Mouse (Mus musculus): Measurements from ENCODE around the gene Apol7a. TPM values are rescaled to one million over a fixed set of nuclear protein-coding genes. Genes with fewer than 3 reads are reported as not detected.

Apol7a gene
- total and polyA plus RNA-seq, 2 experiments, result 93.2 to 121 TPM

- Histone ChIP-seq H3K79me2 (ENCODE audit: control insufficient read depth, insufficient read depth, low read length) (no peaks in the 10 kb centered on the region), H3K27me3 (ENCODE audit: control insufficient read depth, insufficient read depth, low read length) (no peaks in the 10 kb centered on the region), H3K36me3 (ENCODE audit: control insufficient read depth, insufficient read depth, low read length) (no peaks in the 10 kb centered on the region), H3K9ac (ENCODE audit: low read depth, low read length) (no peak overlapping the region), H3K4me1 (ENCODE audit: control insufficient read depth, insufficient read depth, low read length) (peaks cover 12% of the 10 kb centered on the region), H3K27ac (replicated peaks; ENCODE audit: insufficient read depth, low read depth, low read length) (no peak overlapping the region), H3K4me3 (ENCODE audit: insufficient read depth, low read depth, low read length) (no peak overlapping the region)
- TF ChIP-seq CTCF (IDR thresholded peaks at IDR 0.05; ENCODE audit: low read depth, low read length) (no peak), POLR2A (IDR thresholded peaks at IDR 0.05; ENCODE audit: extremely low read depth, insufficient read depth, low read length) (no peak)
- no peak for DNase-seq (ENCODE audit: extremely low read depth, low read depth, low spot score)
- 73% methylated on average over 5 of the region's 5 CpGs for WGBS
Observed at GRCm38 (mm10) chr15:77362952-77363351, 36.0 kb downstream of the Apol7a start.

DNA sequence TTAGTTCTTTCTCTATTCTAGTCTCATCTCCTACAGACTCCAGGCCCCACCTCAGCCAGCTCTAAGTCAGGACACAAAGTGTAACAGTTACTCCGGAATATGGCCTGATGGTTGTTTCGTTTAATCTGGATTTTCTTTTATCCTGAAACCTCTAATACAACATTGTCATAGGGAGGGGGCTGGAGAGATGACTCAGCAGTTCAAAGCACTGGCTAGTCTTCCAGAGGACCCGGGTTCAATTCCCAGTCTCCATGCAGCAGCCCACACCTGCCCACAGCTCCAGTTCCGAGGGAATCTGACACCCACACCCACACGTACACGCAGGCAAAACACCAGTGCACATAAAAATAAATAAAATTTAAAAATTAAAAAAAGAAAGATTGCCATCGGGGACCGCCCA is 39.0 kb downstream of the Apol7a start:
- H3K4me1 ChIP-seq (ENCODE audit: control insufficient read depth, insufficient read depth, low read length), result no peaks in the 10 kb centered on the region
- H3K4me3 ChIP-seq (ENCODE audit: insufficient read depth, low read depth, low read length), result no peak overlapping the region
- H3K9ac ChIP-seq (ENCODE audit: low read depth, low read length), result no peak overlapping the region
- TF ChIP-seq POLR2A (IDR thresholded peaks at IDR 0.05; ENCODE audit: extremely low read depth, insufficient read depth, low read length) (no peak), CTCF (IDR thresholded peaks at IDR 0.05; ENCODE audit: low read depth, low read length) (no peak)
- DNase-seq (ENCODE audit: extremely low read depth, low read depth, low spot score), result no peak
- no peaks in the 10 kb centered on the region for H3K79me2 ChIP-seq (ENCODE audit: control insufficient read depth, insufficient read depth, low read length)
- 88% methylated on average over 8 of the region's 8 CpGs for WGBS
- H3K27ac ChIP-seq (replicated peaks; ENCODE audit: insufficient read depth, low read depth, low read length), result 0 out of 2 replicates have a peak overlapping the region, but pooled peaks have one; percentile 11
- H3K36me3 ChIP-seq (ENCODE audit: control insufficient read depth, insufficient read depth, low read length), result no peaks in the 10 kb centered on the region
- no peaks in the 10 kb centered on the region for H3K27me3 ChIP-seq (ENCODE audit: control insufficient read depth, insufficient read depth, low read length)

DNA sequence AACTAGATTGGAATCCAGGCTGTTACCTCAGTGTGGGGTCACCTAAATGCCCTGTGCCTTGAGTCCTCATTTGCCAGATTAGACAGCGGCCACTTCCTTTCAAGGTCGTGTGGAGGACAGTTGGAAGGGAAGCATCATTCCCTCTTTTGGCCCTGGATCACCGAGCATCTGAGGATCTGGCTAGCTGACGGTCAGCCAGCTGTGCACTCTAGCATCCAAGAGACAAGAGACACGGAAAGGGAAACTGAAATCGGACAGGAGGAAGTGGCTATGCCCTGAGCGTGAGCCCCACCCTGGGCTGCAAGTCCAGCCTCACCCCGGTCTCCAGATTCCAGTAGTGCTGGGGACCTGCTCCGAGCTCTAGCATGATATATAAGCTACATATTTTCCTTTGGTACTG is 39.4 kb downstream of the Apol7a start:
- no peaks in the 10 kb centered on the region for H3K79me2 ChIP-seq (ENCODE audit: control insufficient read depth, insufficient read depth, low read length)
- H3K36me3 ChIP-seq (ENCODE audit: control insufficient read depth, insufficient read depth, low read length), result no peaks in the 10 kb centered on the region
- WGBS, result 73% methylated on average over 9 of the region's 9 CpGs
- H3K4me3 ChIP-seq (ENCODE audit: insufficient read depth, low read depth, low read length), result no peak overlapping the region
- no peaks in the 10 kb centered on the region for H3K4me1 ChIP-seq (ENCODE audit: control insufficient read depth, insufficient read depth, low read length)
- H3K27ac ChIP-seq (replicated peaks; ENCODE audit: insufficient read depth, low read depth, low read length), result 0 out of 2 replicates have a peak overlapping the region, but pooled peaks have one; percentile 11
- H3K27me3 ChIP-seq (ENCODE audit: control insufficient read depth, insufficient read depth, low read length), result no peaks in the 10 kb centered on the region
- H3K9ac ChIP-seq (ENCODE audit: low read depth, low read length), result no peak overlapping the region
- no peak for DNase-seq (ENCODE audit: extremely low read depth, low read depth, low spot score)
- TF ChIP-seq POLR2A (IDR thresholded peaks at IDR 0.05; ENCODE audit: extremely low read depth, insufficient read depth, low read length) (no peak), CTCF (IDR thresholded peaks at IDR 0.05; ENCODE audit: low read depth, low read length) (no peak)

DNA sequence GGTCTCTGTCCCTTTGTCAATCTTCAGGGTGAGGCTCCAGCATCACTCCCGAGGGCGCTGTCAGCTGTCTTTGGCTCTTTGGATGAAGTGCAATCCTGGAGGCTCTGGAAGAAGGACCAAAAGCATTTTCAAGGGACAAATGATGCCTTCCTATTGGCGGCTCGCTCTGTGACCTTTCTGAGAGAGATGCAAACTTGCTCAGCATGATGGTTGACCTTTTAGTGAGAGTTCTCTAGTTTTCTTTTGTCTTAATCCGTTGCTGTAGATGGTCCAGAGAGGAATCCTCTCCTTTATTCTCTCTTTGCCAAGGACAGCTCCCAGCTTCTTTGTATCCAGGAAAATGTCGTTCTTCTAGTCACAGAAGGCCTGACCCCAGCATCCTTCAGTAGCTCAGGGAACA is 39.8 kb downstream of the Apol7a start:
- TF ChIP-seq CTCF (IDR thresholded peaks at IDR 0.05; ENCODE audit: low read depth, low read length) (no peak), POLR2A (IDR thresholded peaks at IDR 0.05; ENCODE audit: extremely low read depth, insufficient read depth, low read length) (no peak)
- no peak overlapping the region; the same call in 1 of the 2 replicates for H3K27ac ChIP-seq (replicated peaks; ENCODE audit: insufficient read depth, low read depth, low read length)
- no peaks in the 10 kb centered on the region for H3K79me2 ChIP-seq (ENCODE audit: control insufficient read depth, insufficient read depth, low read length)
- no peaks in the 10 kb centered on the region for H3K27me3 ChIP-seq (ENCODE audit: control insufficient read depth, insufficient read depth, low read length)
- no peaks in the 10 kb centered on the region for H3K36me3 ChIP-seq (ENCODE audit: control insufficient read depth, insufficient read depth, low read length)
- no peak overlapping the region for H3K4me3 ChIP-seq (ENCODE audit: insufficient read depth, low read depth, low read length)
- no peak overlapping the region for H3K9ac ChIP-seq (ENCODE audit: low read depth, low read length)
- no peak for DNase-seq (ENCODE audit: extremely low read depth, low read depth, low spot score)
- 53% methylated on average over 6 of the region's 6 CpGs for WGBS
- no peaks in the 10 kb centered on the region for H3K4me1 ChIP-seq (ENCODE audit: control insufficient read depth, insufficient read depth, low read length)

DNA sequence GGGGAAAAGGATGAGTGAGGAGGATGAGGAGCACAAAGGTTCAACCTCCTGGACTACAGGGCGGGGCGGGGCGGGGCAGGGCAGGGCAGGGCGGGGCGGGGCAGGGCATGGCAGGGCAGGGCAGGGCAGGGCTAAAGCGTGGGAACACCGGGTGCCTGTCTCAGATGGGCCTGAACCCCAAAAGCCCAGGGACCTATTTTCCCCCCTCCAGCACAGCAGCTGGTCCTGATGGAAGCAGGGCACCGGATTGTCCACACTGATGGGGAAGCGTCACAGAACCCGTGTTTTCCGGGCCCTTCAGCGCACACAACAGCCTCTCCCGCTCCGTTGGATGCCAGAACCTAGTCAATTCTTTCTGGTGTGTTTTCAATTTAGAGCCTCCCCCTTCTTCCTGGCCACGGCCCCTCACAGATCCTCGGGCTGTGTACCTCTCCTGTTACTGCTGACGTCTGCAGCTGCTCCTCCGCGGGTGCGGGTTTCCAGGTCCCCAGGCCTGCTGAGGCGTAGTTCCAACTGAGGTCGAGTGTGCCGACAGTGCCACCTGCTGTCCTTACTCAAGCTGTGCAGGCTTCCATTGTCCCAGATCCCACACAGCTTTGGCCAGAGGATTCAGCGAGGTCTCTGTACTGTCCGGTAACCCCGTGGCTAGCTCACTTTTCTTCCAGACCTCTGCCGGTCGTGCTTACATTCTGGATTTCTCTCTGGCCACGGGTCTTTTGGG is 40.4 kb downstream of the Apol7a start:
- Histone ChIP-seq H3K4me1 (ENCODE audit: control insufficient read depth, insufficient read depth, low read length) (0 out of 2 replicates have a peak, but pooled peaks cover 3% of the 10 kb centered on the region), H3K27ac (replicated peaks; ENCODE audit: insufficient read depth, low read depth, low read length) (no peak overlapping the region; the same call in 1 of the 2 replicates), H3K36me3 (ENCODE audit: control insufficient read depth, insufficient read depth, low read length) (no peaks in the 10 kb centered on the region), H3K9ac (ENCODE audit: low read depth, low read length) (no peak overlapping the region), H3K27me3 (ENCODE audit: control insufficient read depth, insufficient read depth, low read length) (no peaks in the 10 kb centered on the region), H3K79me2 (ENCODE audit: control insufficient read depth, insufficient read depth, low read length) (no peaks in the 10 kb centered on the region), H3K4me3 (ENCODE audit: insufficient read depth, low read depth, low read length) (peak overlapping the region; percentile 4; the same call in 1 of the 2 replicates)
- peak; percentile 64 for DNase-seq (ENCODE audit: extremely low read depth, low read depth, low spot score)
- whole genome bisulfite sequencing, result 13% methylated on average over 29 of the region's 29 CpGs
- TF ChIP-seq POLR2A (IDR thresholded peaks at IDR 0.05; ENCODE audit: extremely low read depth, insufficient read depth, low read length) (no peak), CTCF (IDR thresholded peaks at IDR 0.05; ENCODE audit: low read depth, low read length) (peak; percentile 100)

DNA sequence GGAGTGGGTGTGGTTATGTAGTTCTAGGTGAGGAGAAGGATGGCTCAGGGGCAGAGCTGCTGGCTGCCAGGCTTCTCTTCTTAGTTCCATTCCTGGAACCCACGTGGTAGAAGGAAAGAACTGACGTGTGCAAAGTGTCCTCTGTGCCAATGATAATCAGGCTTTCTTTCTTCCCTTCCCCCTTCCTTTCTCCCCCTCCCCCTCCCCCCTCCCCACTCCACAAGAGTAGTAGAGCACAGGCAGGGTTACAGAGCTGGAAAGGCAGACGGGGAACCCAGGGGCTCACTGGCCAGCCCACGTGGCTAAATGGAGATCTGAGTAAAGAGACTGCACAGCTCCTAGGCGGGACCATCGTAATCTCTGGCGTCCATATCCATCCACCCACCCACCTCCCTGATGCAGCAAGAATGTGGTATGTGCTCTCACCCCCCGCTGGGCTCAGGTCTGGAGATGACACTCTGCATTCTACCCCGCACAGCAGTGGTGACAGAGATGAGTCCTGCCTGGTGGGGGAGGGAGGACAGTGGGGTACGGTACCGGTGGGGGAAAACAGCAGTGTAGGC is 42.6 kb downstream of the Apol7a start:
- TF ChIP-seq CTCF (IDR thresholded peaks at IDR 0.05; ENCODE audit: low read depth, low read length), result no peak
- TF ChIP-seq POLR2A (IDR thresholded peaks at IDR 0.05; ENCODE audit: extremely low read depth, insufficient read depth, low read length), result no peak
- 54% methylated on average over 11 of the region's 11 CpGs for WGBS
- DNase-seq (ENCODE audit: extremely low read depth, low read depth, low spot score), result no peak
- no peak overlapping the region for H3K4me3 ChIP-seq (ENCODE audit: insufficient read depth, low read depth, low read length)
- H3K36me3 ChIP-seq (ENCODE audit: control insufficient read depth, insufficient read depth, low read length), result no peaks in the 10 kb centered on the region
- no peak overlapping the region for H3K27ac ChIP-seq (replicated peaks; ENCODE audit: insufficient read depth, low read depth, low read length)
- H3K79me2 ChIP-seq (ENCODE audit: control insufficient read depth, insufficient read depth, low read length), result no peaks in the 10 kb centered on the region
- no peak overlapping the region for H3K9ac ChIP-seq (ENCODE audit: low read depth, low read length)
- H3K4me1 ChIP-seq (ENCODE audit: control insufficient read depth, insufficient read depth, low read length), result 0 out of 2 replicates have a peak, but pooled peaks cover 3% of the 10 kb centered on the region
- no peaks in the 10 kb centered on the region for H3K27me3 ChIP-seq (ENCODE audit: control insufficient read depth, insufficient read depth, low read length)
